Mouse (Mus musculus) liver, embryonic 18 days (tissue): Measurements from ENCODE around the gene Lilra6. TPM values are rescaled to one million over a fixed set of nuclear protein-coding genes. Genes with fewer than 3 reads are reported as not detected.

ENCODE experiments used
- polyA plus RNA-seq: library from polyadenylated mRNA; depleted of rRNA; stranded (reverse); fragments of >200 nt; gene quantifications from 2 replicates; pipeline ENCODE4 v1.2.3, GENCODE M21; 2012; rRNA removed

The Lilra6 gene
- 2.6 TPM in 2 replicates for polyA plus RNA-seq

DNA sequence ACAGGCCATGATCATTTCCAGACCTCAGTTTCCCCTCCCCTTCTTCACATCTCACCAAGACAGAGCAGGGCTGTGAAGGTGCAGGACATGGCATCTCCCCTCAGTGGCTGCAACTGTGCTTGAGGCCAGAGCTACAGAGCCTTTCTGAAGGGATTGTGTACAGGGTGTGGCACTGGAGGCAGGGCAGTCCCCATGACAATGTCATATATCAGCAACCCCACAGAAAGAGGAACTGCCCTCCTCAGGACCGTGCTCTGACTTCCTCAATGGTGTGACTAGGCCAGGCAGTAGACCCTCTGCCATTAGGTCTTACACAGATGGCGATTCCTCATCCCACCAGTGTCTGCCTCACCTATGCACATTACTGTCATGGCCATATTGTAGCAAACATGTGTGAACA lies at the start of gene Lilra6:
Lilra6 (minus strand) TSS at position 117 of the 400 bp plus-strand sequence.

DNA sequence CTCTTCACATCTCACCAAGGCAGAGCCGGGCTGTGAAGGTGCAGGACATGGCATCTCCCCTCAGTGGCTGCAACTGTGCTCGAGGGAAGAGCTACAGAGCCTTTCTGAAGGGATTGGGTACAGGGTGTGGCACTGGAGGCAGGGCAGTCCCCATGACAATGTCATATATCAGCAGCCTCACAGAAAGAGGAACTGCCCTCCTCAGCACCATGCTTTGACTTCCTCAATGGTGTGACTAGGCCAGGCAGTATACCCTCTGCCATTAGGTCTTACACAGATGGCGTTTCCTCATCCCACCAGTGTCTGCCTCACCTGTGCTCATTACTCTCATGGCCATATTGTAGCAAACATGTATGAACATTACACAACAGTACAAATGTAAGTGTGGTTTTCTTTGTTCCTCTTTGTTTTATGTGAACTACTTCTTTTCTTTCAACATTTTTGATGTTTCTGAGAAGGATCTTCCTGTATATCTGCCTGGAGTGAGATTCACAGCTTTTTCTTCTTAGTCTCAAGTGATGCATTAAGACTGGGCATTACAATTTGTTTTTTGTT lies 17.2 kb downstream of the Lilra6 start, which contains the start of gene Gm14548:
Gm14548 (minus strand) TSS at position 85 of the 555 bp plus-strand sequence.

Other genes with a start within 250 kb of the Lilra6 start
- 4.5 and 5.0 TPM in 2 replicates for gene Leng1, start 249.7 kb downstream of the Lilra6 start, polyA plus RNA-seq
- gene Tmc4, start 237.9 kb downstream of the Lilra6 start, polyA plus RNA-seq: 7.6 and 7.8 TPM in 2 replicates
- gene Tsen34, start 222.6 kb downstream of the Lilra6 start, polyA plus RNA-seq: 35.0 and 36.0 TPM in 2 replicates
- 12.2 and 15.6 TPM in 2 replicates for gene Mboat7, start 222.0 kb downstream of the Lilra6 start, polyA plus RNA-seq
- 1,543 and 1,939 TPM in 2 replicates for gene Rps9, start 211.5 kb downstream of the Lilra6 start, polyA plus RNA-seq
- gene Pirb, start 195.1 kb downstream of the Lilra6 start, polyA plus RNA-seq: 12.1 and 18.7 TPM in 2 replicates
- 0.24 and 0.36 TPM in 2 replicates for gene Gm15448, start 89.8 kb downstream of the Lilra6 start, polyA plus RNA-seq
- gene Pira2, start 70.5 kb downstream of the Lilra6 start, polyA plus RNA-seq: 2.2 TPM in 2 replicates
- gene Gm14548, start 17.4 kb downstream of the Lilra6 start, polyA plus RNA-seq: 3.1 and 3.2 TPM in 2 replicates
- gene Lair1, start 147.7 kb upstream of the Lilra6 start, polyA plus RNA-seq: 2.5 and 3.0 TPM in 2 replicates
- 0.41 and 0.63 TPM in 2 replicates for gene Ttyh1, start 203.9 kb upstream of the Lilra6 start, polyA plus RNA-seq
- 47.3 and 66.1 TPM in 2 replicates for gene Leng8, start 221.5 kb upstream of the Lilra6 start, polyA plus RNA-seq
- 1.1 and 1.2 TPM in 2 replicates for gene Leng9, start 234.9 kb upstream of the Lilra6 start, polyA plus RNA-seq
- gene Cdc42ep5, start 249.4 kb upstream of the Lilra6 start, polyA plus RNA-seq: 6.3 and 6.4 TPM in 2 replicates